Mouse (Mus musculus): ENCODE results near the gene Prkrip1. TPM values are rescaled to one million over a fixed set of nuclear protein-coding genes. Genes with fewer than 3 reads are reported as not detected.

Gene Prkrip1
- 79.9 and 85.0 TPM in 2 replicates for polyA plus RNA-seq (2014; fragmentation: Nextera tagmentation; extraction: Ambion mirVana)

- Histone ChIP-seq H3K4me1 (ENCODE audit: control insufficient read depth, insufficient read depth, low read length) (peaks cover 3% of the 10 kb centered on the region; the same call in 1 of the 2 replicates), H3K27ac (replicated peaks; ENCODE audit: low read depth, low read length) (no peak within 1 kb of the TSS), H3K4me2 (ENCODE audit: low read depth, severe bottlenecking) (peak within 1 kb of the TSS; percentile 81), H3K9me3 (ENCODE audit: control insufficient read depth, low read length) (no peaks in the 10 kb centered on the region), H3K27me3 (ENCODE audit: control insufficient read depth, insufficient read depth, low read length) (no peaks in the 10 kb centered on the region), H3K4me3 (ENCODE audit: low read depth, low read length) (peak within 1 kb of the TSS; percentile 67), H3K36me3 (ENCODE audit: control insufficient read depth, insufficient read depth, low read length) (peaks cover 10% of the 10 kb centered on the region; the same call in 1 of the 2 replicates), H3K9ac (ENCODE audit: low read length) (peak within 1 kb of the TSS; percentile 80)
- peak; percentile 74 for ATAC-seq (ENCODE audit: insufficient number of reproducible peaks, low FRiP score, low TSS enrichment, low read depth)
- DNase-seq (ENCODE audit: low spot score): peak; percentile 99
- WGBS: under 1% methylated on average over 60 of the region's 62 CpGs
Measured at GRCm38 (mm10) chr5:136198474-136199391, at the start of gene Prkrip1. Gene Prkrip1 (minus strand): TSS chr5:136198963.

- ATAC-seq (ENCODE audit: insufficient number of reproducible peaks, low FRiP score, low TSS enrichment, low read depth): no peak
- Histone ChIP-seq H3K4me1 (ENCODE audit: control insufficient read depth, insufficient read depth, low read length) (peaks cover 11% of the 10 kb centered on the region), H3K4me3 (ENCODE audit: low read depth, low read length) (no peak overlapping the region), H3K27me3 (ENCODE audit: control insufficient read depth, insufficient read depth, low read length) (no peaks in the 10 kb centered on the region), H3K9me3 (ENCODE audit: control insufficient read depth, low read length) (no peaks in the 10 kb centered on the region), H3K4me2 (ENCODE audit: low read depth, severe bottlenecking) (no peak overlapping the region), H3K36me3 (ENCODE audit: control insufficient read depth, insufficient read depth, low read length) (no peaks in the 10 kb centered on the region), H3K27ac (replicated peaks; ENCODE audit: low read depth, low read length) (no peak overlapping the region), H3K9ac (ENCODE audit: low read length) (no peak overlapping the region)
- WGBS: 52% methylated on average over 6 of the region's 6 CpGs
- DNase-seq (ENCODE audit: low spot score): no peak
Measured at GRCm38 (mm10) chr5:136248441-136248840, 49.7 kb upstream of the Prkrip1 start.

- no peaks in the 10 kb centered on the region for H3K9me3 ChIP-seq (ENCODE audit: control insufficient read depth, low read length)
- H3K4me1 ChIP-seq (ENCODE audit: control insufficient read depth, insufficient read depth, low read length): peaks cover 14% of the 10 kb centered on the region
- no peaks in the 10 kb centered on the region for H3K36me3 ChIP-seq (ENCODE audit: control insufficient read depth, insufficient read depth, low read length)
- H3K4me2 ChIP-seq (ENCODE audit: low read depth, severe bottlenecking): peak within 1 kb of the TSS; percentile 95
- peak within 1 kb of the TSS; percentile 62 for H3K9ac ChIP-seq (ENCODE audit: low read length)
- DNase-seq (ENCODE audit: low spot score) (no peak), ATAC-seq (ENCODE audit: insufficient number of reproducible peaks, low FRiP score, low TSS enrichment, low read depth) (no peak)
- H3K27me3 ChIP-seq (ENCODE audit: control insufficient read depth, insufficient read depth, low read length): no peaks in the 10 kb centered on the region
- no peak within 1 kb of the TSS for H3K27ac ChIP-seq (replicated peaks; ENCODE audit: low read depth, low read length)
- 87% methylated on average over 2 of the region's 2 CpGs for WGBS
- peak within 1 kb of the TSS; percentile 75; the same call in 1 of the 2 replicates for H3K4me3 ChIP-seq (ENCODE audit: low read depth, low read length)
Measured at GRCm38 (mm10) chr5:136246452-136246838, 47.7 kb upstream of the Prkrip1 start, which contains the start of gene Sh2b2. Gene Sh2b2 (minus strand): TSS chr5:136246556.

GRCm38 (mm10) chr5:136245541-136246451, 47.0 kb upstream of the Prkrip1 start:
- peak overlapping the region; percentile 75; the same call in 1 of the 2 replicates for H3K4me3 ChIP-seq (ENCODE audit: low read depth, low read length)
- H3K27me3 ChIP-seq (ENCODE audit: control insufficient read depth, insufficient read depth, low read length): no peaks in the 10 kb centered on the region
- H3K9me3 ChIP-seq (ENCODE audit: control insufficient read depth, low read length): no peaks in the 10 kb centered on the region
- ATAC-seq (ENCODE audit: insufficient number of reproducible peaks, low FRiP score, low TSS enrichment, low read depth) (0 out of 2 replicates have a peak, but pooled peaks have one; percentile 11), DNase-seq (ENCODE audit: low spot score) (no peak)
- peak overlapping the region; percentile 95 for H3K4me2 ChIP-seq (ENCODE audit: low read depth, severe bottlenecking)
- H3K4me1 ChIP-seq (ENCODE audit: control insufficient read depth, insufficient read depth, low read length): peaks cover 16% of the 10 kb centered on the region
- WGBS: 11% methylated on average over 15 of the region's 15 CpGs
- no peaks in the 10 kb centered on the region for H3K36me3 ChIP-seq (ENCODE audit: control insufficient read depth, insufficient read depth, low read length)
- no peak overlapping the region for H3K27ac ChIP-seq (replicated peaks; ENCODE audit: low read depth, low read length)
- peak overlapping the region; percentile 62 for H3K9ac ChIP-seq (ENCODE audit: low read length)

GRCm38 (mm10) chr5:136244762-136245540, 46.2 kb upstream of the Prkrip1 start:
- ATAC-seq (ENCODE audit: insufficient number of reproducible peaks, low FRiP score, low TSS enrichment, low read depth) (peak; percentile 71), DNase-seq (ENCODE audit: low spot score) (peak; percentile 90)
- H3K27ac ChIP-seq (replicated peaks; ENCODE audit: low read depth, low read length): 0 out of 2 replicates have a peak overlapping the region, but pooled peaks have one; percentile 52
- H3K9me3 ChIP-seq (ENCODE audit: control insufficient read depth, low read length): no peaks in the 10 kb centered on the region
- H3K4me3 ChIP-seq (ENCODE audit: low read depth, low read length): peak overlapping the region; percentile 75
- H3K36me3 ChIP-seq (ENCODE audit: control insufficient read depth, insufficient read depth, low read length): no peaks in the 10 kb centered on the region
- H3K4me1 ChIP-seq (ENCODE audit: control insufficient read depth, insufficient read depth, low read length): peaks cover 21% of the 10 kb centered on the region
- H3K9ac ChIP-seq (ENCODE audit: low read length): peak overlapping the region; percentile 85
- WGBS: under 1% methylated on average over 47 of the region's 57 CpGs
- peak overlapping the region; percentile 95 for H3K4me2 ChIP-seq (ENCODE audit: low read depth, severe bottlenecking)
- no peaks in the 10 kb centered on the region for H3K27me3 ChIP-seq (ENCODE audit: control insufficient read depth, insufficient read depth, low read length)

- Histone ChIP-seq H3K27me3 (ENCODE audit: control insufficient read depth, insufficient read depth, low read length) (no peaks in the 10 kb centered on the region), H3K9ac (ENCODE audit: low read length) (peak overlapping the region; percentile 85), H3K9me3 (ENCODE audit: control insufficient read depth, low read length) (no peaks in the 10 kb centered on the region), H3K27ac (replicated peaks; ENCODE audit: low read depth, low read length) (no peak overlapping the region), H3K4me2 (ENCODE audit: low read depth, severe bottlenecking) (peak overlapping the region; percentile 95), H3K4me1 (ENCODE audit: control insufficient read depth, insufficient read depth, low read length) (peaks cover 21% of the 10 kb centered on the region), H3K36me3 (ENCODE audit: control insufficient read depth, insufficient read depth, low read length) (no peaks in the 10 kb centered on the region), H3K4me3 (ENCODE audit: low read depth, low read length) (peak overlapping the region; percentile 75)
- peak; percentile 19 for ATAC-seq (ENCODE audit: insufficient number of reproducible peaks, low FRiP score, low TSS enrichment, low read depth)
- DNase-seq (ENCODE audit: low spot score): peak; percentile 75
- WGBS: under 1% methylated on average over 61 of the region's 67 CpGs
Measured at GRCm38 (mm10) chr5:136243851-136244761, 45.3 kb upstream of the Prkrip1 start.

GRCm38 (mm10) chr5:136241161-136241560, 42.4 kb upstream of the Prkrip1 start:
- Histone ChIP-seq H3K27ac (replicated peaks; ENCODE audit: low read depth, low read length) (no peak overlapping the region), H3K36me3 (ENCODE audit: control insufficient read depth, insufficient read depth, low read length) (no peaks in the 10 kb centered on the region), H3K4me2 (ENCODE audit: low read depth, severe bottlenecking) (no peak overlapping the region), H3K9me3 (ENCODE audit: control insufficient read depth, low read length) (no peaks in the 10 kb centered on the region), H3K4me3 (ENCODE audit: low read depth, low read length) (no peak overlapping the region), H3K9ac (ENCODE audit: low read length) (no peak overlapping the region), H3K4me1 (ENCODE audit: control insufficient read depth, insufficient read depth, low read length) (peaks cover 23% of the 10 kb centered on the region), H3K27me3 (ENCODE audit: control insufficient read depth, insufficient read depth, low read length) (no peaks in the 10 kb centered on the region)
- WGBS: 77% methylated on average over 6 of the region's 6 CpGs
- ATAC-seq (ENCODE audit: insufficient number of reproducible peaks, low FRiP score, low TSS enrichment, low read depth): no peak
- no peak for DNase-seq (ENCODE audit: low spot score)
